Mouse (Mus musculus) thymus, adult 2 months (tissue): Measurements from ENCODE around the gene Ing1. TPM values are rescaled to one million over a fixed set of nuclear protein-coding genes. Genes with fewer than 3 reads are reported as not detected.

Experiments used
- DNase-seq: peaks from one replicate; pipeline ENCODE4 v3.0.0; 2021
- H3K27ac ChIP-seq: fragments of 200-500 bp; 2 replicates; pipeline ENCODE4 v1.5.1; 2012; ENCODE audit warnings: low read length, control low read depth; ENCODE audit not compliant: control insufficient read depth, insufficient read depth
- H3K27me3 ChIP-seq: fragments of 200-500 bp; 2 replicates; pipeline ENCODE4 v1.6.1; 2012; ENCODE audit warnings: mild to moderate bottlenecking, low read length, moderate library complexity, mixed read lengths; ENCODE audit not compliant: control insufficient read depth, insufficient read depth
- H3K36me3 ChIP-seq: fragments of 200-500 bp; 2 replicates; pipeline ENCODE4 v1.6.1; 2012; ENCODE audit warnings: mild to moderate bottlenecking, low read length, moderate library complexity; ENCODE audit not compliant: control insufficient read depth, insufficient read depth
- H3K4me1 ChIP-seq: fragments of 200-500 bp; replicated peaks from 2 replicates; pipeline ENCODE4 v1.6.1; 2012; ENCODE audit warnings: low read length; ENCODE audit not compliant: control insufficient read depth, insufficient read depth
- H3K4me3 ChIP-seq: fragments of 200-500 bp; 2 replicates; pipeline ENCODE4 v1.5.1; 2012; ENCODE audit warnings: mild to moderate bottlenecking, low read length, control low read depth, moderate library complexity; ENCODE audit not compliant: control insufficient read depth, insufficient read depth
- CTCF ChIP-seq: fragments of 200-500 bp; IDR thresholded peaks from 2 replicates; pipeline ENCODE4 v1.5.1; 2012; ENCODE audit warnings: mild to moderate bottlenecking, control low read depth, low read length, moderate library complexity, borderline replicate concordance; ENCODE audit not compliant: control insufficient read depth, poor library complexity, insufficient read depth; ENCODE audit errors: extremely low read depth
- POLR2A ChIP-seq: fragments of 200-500 bp; IDR thresholded peaks from 2 replicates; pipeline ENCODE4 v1.6.1; 2012; ENCODE audit warnings: mild to moderate bottlenecking, low read length, control low read depth, moderate library complexity; ENCODE audit not compliant: control insufficient read depth, poor library complexity, insufficient read depth; ENCODE audit errors: extremely low read depth
- WGBS: fragments of 180-500 bp; shearing (Covaris S2); methylation state at CpG from one replicate; pipeline ENCODE4 v1.1.7; 2018; 5-methylcytosine and 5-hydroxymethylcytosine counted together
- polyA plus RNA-seq: library from polyadenylated mRNA; depleted of rRNA; stranded (reverse); fragments of >200 nt; gene quantifications from 2 replicates; pipeline ENCODE4 v1.2.3, GENCODE M21; 2012

Gene Ing1
- polyA plus RNA-seq, 1 experiment = 47.2 TPM

DNA sequence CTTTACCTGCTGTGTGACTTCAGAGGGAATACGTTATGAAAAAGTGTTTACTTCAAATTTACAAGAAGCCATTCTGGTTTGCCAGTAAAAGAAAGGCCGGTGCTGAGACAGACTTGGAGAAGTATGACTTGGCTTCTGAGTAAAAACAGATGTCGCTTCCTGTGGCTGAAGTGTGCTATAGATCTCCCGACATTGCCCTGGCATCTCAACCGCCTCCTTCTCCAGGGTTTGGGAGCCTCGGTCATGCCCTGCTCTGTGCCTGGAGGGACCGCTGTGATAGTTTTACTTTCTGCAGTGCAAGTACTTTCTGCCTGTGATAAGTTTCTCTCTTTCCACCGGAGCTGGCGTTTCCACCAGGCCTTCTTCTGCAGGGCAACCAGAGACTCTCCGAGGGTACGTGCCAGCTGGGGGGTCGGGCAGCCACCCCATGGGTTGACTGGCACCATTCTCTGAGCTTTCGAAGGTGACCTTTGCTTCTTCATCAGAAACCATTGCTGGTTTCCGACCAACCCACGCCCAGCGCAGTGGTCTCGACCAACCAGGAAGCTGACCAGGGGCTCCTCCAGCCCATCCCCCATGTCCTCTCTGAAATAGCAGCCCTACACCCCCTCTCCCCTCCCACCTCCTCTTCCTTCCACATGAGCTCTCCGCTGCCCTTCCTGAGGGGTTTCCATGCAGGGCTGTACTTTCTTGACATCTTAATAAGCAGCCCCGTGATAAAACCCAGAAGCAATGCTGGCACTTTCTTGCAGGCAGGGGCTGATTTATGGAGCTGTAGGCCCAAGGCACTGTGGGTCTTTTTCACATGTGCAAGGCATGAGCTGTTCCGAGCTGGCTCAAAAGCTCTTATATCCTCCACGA lies 30.4 kb downstream of the Ing1 start:
- Histone ChIP-seq H3K4me1 (peaks cover 14% of the 10 kb centered on the region), H3K27me3 (no peaks in the 10 kb centered on the region), H3K27ac (no peak overlapping the region), H3K36me3 (no peaks in the 10 kb centered on the region), H3K4me3 (no peak overlapping the region)
- WGBS = 33% methylated on average over 21 of the region's 21 CpGs
- DNase-seq = no peak
- TF ChIP-seq POLR2A (no peak), CTCF (no peak)

DNA sequence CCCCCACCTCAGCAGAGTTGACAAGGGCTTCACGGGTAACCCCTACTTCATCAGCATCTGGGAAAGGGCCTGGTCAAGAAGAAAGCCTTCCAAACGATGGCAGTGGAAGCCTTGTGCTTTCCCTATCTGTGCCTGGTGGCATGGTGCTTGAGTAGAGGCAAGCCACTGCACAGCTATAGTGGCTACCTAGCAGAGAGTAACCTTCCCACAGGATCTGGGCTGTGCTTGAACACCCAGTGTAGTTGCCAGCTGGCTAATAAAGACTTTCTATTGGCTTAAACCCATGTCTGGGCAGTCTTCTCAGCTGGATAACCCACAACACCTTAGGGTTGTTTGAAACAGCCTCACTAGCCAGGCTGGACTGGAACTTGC lies 31.0 kb downstream of the Ing1 start:
- no peak for DNase-seq
- H3K4me1 ChIP-seq = peaks cover 14% of the 10 kb centered on the region
- no peak overlapping the region for H3K27ac ChIP-seq
- H3K27me3 ChIP-seq = no peaks in the 10 kb centered on the region
- no peaks in the 10 kb centered on the region for H3K36me3 ChIP-seq
- TF ChIP-seq POLR2A (no peak), CTCF (no peak)
- WGBS = 61% methylated on average over 2 of the region's 2 CpGs
- no peak overlapping the region for H3K4me3 ChIP-seq

DNA sequence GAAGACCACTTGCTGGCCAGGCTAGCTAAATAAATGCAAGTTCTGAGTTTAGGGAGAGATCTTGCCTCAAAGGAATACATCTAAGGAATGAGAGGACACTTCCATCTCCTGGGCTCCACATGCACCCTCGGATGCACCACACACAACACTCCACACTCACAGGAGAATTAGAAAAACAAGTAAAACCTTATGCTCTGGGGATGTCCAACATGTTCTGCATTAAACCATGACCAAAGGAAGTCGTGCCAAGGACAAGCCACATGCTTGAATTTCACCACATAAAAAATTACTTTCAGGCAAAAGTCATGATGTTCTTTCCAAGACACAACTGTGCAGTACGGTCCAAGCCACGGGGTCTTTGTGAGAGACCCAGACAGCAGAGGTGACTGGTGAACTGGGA lies 36.5 kb downstream of the Ing1 start:
- DNase-seq = no peak
- WGBS = 71% methylated on average over 4 of the region's 4 CpGs
- Histone ChIP-seq H3K36me3 (no peaks in the 10 kb centered on the region), H3K4me3 (no peak overlapping the region), H3K4me1 (peaks cover 11% of the 10 kb centered on the region), H3K27me3 (no peaks in the 10 kb centered on the region), H3K27ac (no peak overlapping the region)
- no peak for TF ChIP-seq POLR2A
- TF ChIP-seq CTCF = no peak

DNA sequence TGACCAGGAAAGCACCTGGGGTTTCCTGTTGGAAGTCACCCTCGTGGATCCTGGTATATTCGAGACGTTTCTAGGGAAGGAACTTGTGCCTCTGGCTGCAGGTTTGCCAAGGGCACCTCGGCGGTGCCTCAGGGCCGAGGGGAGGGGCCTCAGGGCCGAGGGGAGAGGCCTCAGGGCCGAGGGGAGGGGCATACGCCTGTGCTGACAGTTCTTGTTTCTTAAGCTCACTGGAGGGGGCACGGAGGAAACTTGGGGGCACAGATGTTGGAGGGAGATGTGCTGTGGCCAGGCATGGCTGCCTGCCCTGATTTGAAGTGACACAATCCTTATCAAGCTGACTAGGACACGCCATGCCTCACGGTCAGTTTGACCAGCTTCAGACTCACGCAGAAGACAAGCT lies 36.9 kb downstream of the Ing1 start:
- Histone ChIP-seq H3K4me1 (peaks cover 11% of the 10 kb centered on the region), H3K4me3 (no peak overlapping the region), H3K36me3 (no peaks in the 10 kb centered on the region), H3K27ac (no peak overlapping the region), H3K27me3 (no peaks in the 10 kb centered on the region)
- 14% methylated on average over 13 of the region's 13 CpGs for WGBS
- TF ChIP-seq POLR2A (no peak), CTCF (no peak)
- no peak for DNase-seq

DNA sequence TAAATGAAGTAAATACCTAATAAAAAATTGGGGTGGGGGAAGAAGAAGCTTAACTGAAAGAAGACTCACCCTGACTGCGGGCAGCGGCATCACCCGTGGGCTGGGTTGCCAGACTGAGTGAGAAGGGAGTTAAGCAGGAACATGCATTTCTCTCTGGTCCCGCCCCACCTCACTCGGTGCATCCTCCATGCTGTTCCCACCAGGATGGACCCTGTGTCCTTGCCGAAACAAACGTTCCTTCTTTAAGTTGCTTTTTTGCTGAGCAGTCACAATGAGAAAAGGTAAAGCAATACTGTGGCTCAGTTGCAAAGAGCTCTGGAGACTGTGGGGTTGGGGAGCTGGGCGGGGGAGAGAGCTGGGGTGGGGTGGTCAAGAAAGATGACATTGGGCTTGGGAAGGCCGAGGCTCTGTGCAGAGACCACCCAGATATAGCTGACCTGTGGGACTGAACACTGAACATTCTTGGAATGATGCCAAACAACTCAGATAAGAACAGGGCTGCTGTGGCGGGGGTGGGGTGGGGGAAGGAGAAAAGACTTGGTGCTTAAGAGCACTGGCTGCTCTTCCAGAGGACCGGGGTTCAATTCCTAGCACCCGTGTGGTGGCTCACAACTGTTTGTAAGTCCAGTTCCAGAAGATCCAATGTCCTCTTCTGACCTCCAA lies 38.0 kb downstream of the Ing1 start:
- DNase-seq = no peak
- H3K27me3 ChIP-seq = no peaks in the 10 kb centered on the region
- H3K27ac ChIP-seq = no peak overlapping the region
- no peak overlapping the region for H3K4me3 ChIP-seq
- TF ChIP-seq CTCF (no peak), POLR2A (no peak)
- peaks cover 10% of the 10 kb centered on the region for H3K4me1 ChIP-seq
- H3K36me3 ChIP-seq = no peaks in the 10 kb centered on the region
- 79% methylated on average over 12 of the region's 12 CpGs for WGBS

DNA sequence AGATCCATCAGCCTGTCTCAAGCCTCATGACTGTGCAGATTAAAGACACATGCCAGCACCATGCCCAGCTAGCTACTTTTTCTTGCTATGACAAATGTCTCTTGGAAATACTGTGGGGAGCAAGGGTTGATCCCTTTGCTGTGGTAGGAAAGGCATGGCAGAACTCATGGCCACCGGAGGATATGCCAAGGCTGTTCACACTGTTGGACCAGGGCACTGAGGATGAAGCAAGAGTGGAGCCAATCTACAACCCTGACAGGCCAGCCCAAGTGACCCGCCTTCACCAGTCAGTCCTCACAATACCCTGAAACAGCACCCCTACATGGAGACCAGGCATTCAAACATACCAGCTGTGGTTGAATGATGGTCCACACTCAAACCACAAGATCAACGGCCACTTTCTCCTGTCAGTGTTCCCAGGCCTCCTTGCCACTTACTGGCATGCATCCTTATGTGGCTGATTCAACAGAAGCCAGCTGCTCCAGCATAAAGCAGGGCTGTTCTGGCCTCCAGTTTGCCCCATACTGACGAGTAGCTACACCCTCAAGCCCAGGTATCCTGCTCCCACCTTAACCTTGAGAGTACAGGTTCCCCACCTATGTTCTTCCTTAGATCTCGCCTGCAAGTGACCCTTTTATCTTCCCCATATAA lies 45.1 kb downstream of the Ing1 start:
- no peak for TF ChIP-seq CTCF
- TF ChIP-seq POLR2A = no peak
- WGBS = 63% methylated on average over 5 of the region's 5 CpGs
- Histone ChIP-seq H3K36me3 (no peaks in the 10 kb centered on the region), H3K27me3 (no peaks in the 10 kb centered on the region), H3K4me3 (no peak overlapping the region), H3K4me1 (no peaks in the 10 kb centered on the region), H3K27ac (no peak overlapping the region)
- no peak for DNase-seq
